Mouse (Mus musculus): ENCODE measurements around the gene Adora2b. TPM values are rescaled to one million over a fixed set of nuclear protein-coding genes. Genes with fewer than 3 reads are reported as not detected.
"Not testable (repeated sequence)": the region's sequence is repeated elsewhere in the genome, so short reads cannot be mapped to it uniquely, and the experiment has no call there.

Adora2b gene
- polyA plus RNA-seq, 1 experiment = not detected

- Histone ChIP-seq H3K27ac (replicated peaks; ENCODE audit: low read depth, low read length) (peak within 1 kb of the TSS; percentile 82), H3K4me3 (ENCODE audit: insufficient read depth, low read depth, low read length) (peak within 1 kb of the TSS; percentile 96), H3K4me1 (ENCODE audit: control insufficient read depth, insufficient read depth, insufficient read length, low read length) (no peaks in the 10 kb centered on the region)
These were observed 32.2 kb downstream of the Adora2b start, which contains the start of the genes Zswim7 and Ttc19 for GRCm38 (mm10) chr11:62280675-62281600. Gene Zswim7, minus strand, starts transcription at chr11:62281375. Gene Ttc19, plus strand, starts transcription at chr11:62281473.

DNA sequence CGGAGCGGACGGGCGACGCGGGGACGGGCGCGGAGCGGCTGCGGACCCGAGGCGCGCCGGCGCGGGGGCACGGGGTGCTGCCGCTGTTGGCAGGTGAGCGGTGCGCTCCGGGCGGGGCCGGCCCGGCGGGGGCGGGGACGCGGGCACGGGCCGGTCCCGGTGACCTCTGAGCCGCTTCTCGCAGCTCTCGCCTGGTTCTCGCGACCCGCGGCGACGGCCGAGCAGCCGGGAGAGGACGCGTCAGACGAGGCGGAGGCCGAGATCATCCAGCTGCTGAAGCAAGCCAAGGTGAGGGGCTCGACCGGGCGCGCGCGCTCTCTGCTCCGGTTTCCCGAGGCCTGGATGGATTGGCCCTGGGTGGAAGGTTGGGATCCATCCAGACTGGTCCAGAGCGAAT lies 32.8 kb downstream of the Adora2b start:
- H3K4me1 ChIP-seq (ENCODE audit: control insufficient read depth, insufficient read depth, insufficient read length, low read length) = no peaks in the 10 kb centered on the region
- H3K27ac ChIP-seq (replicated peaks; ENCODE audit: low read depth, low read length) = peak overlapping the region; percentile 82

DNA sequence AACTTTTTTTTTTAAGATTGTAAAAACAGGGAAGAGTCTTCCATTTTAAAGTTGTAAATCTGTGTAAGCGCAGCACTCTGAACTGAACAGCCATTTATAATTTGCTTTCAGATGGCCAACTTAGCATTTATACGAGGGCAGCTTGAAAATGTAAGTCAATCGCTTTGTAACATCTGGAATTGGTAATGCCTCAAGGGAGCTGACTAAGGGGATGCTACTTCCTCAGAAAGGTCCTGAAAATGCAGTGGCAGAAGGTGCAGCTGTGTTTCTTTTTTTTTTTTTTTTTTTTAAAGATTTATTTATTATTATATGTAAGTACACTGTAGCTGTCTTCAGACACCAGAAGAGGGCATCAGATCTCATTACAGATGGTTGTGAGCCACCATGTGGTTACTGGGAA lies 35.2 kb downstream of the Adora2b start:
- H3K27ac ChIP-seq (replicated peaks; ENCODE audit: low read depth, low read length); H3K4me1 ChIP-seq (ENCODE audit: control insufficient read depth, insufficient read depth, insufficient read length, low read length): not testable (repeated sequence)

More for the DNA sequence above, 32.8 kb downstream of the Adora2b start:
- H3K4me3 ChIP-seq (ENCODE audit: insufficient read depth, low read depth, low read length) = peak overlapping the region; percentile 96

DNA sequence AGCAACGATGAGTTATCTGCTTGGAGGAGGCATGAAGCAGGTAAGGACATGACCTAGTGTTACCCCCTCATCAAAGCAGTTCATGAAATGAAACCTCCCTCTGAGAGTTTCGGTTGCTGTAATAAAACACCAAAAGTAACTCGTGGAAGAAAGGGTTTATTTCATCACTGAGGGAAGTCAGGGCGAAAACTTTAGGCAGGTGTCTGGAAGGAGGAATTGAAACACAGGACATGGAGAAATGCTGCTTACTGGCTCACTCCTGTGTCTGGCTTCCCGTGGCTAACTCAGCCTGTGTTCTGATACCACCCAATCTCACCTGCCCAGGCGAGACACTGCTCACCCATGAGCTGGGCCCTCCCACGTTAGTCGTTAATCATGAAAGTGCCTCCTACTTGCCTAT lies 36.2 kb downstream of the Adora2b start:
- H3K4me1 ChIP-seq (ENCODE audit: control insufficient read depth, insufficient read depth, insufficient read length, low read length) = no peaks in the 10 kb centered on the region
- H3K4me3 ChIP-seq (ENCODE audit: insufficient read depth, low read depth, low read length) = no peak overlapping the region
- H3K27ac ChIP-seq (replicated peaks; ENCODE audit: low read depth, low read length) = no peak overlapping the region

More for the DNA sequence above, 35.2 kb downstream of the Adora2b start:
- not testable (repeated sequence) for H3K4me3 ChIP-seq (ENCODE audit: insufficient read depth, low read depth, low read length)

- Histone ChIP-seq H3K4me3 (ENCODE audit: insufficient read depth, low read depth, low read length) (no peak overlapping the region), H3K27ac (replicated peaks; ENCODE audit: low read depth, low read length) (no peak overlapping the region), H3K4me1 (ENCODE audit: control insufficient read depth, insufficient read depth, insufficient read length, low read length) (no peaks in the 10 kb centered on the region)
These were observed 38.9 kb downstream of the Adora2b start for GRCm38 (mm10) chr11:62287700-62288099.

DNA sequence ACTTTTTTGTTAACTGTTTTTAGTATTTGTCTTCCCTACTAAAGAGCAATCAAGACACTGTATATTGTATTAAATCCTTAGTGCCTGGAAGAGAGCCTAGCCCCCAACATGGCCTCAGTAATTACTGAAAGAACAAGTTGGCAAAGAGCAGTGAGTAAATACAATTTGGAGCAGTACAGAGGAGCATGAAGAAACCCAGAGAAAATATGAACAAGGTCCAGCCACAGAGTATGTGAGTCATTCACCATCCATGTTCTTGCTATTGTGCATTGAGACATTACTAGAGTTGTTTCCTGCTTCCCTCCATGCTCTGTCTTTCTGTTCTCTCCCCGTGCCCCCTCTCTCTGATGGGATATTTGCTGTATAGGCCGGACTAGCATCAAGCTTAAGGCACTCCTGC lies 45.3 kb downstream of the Adora2b start:
- Histone ChIP-seq H3K4me1 (ENCODE audit: control insufficient read depth, insufficient read depth, insufficient read length, low read length) (no peaks in the 10 kb centered on the region), H3K4me3 (ENCODE audit: insufficient read depth, low read depth, low read length) (no peak overlapping the region), H3K27ac (replicated peaks; ENCODE audit: low read depth, low read length) (no peak overlapping the region)

- Histone ChIP-seq H3K4me3 (ENCODE audit: insufficient read depth, low read depth, low read length) (no peak overlapping the region), H3K4me1 (ENCODE audit: control insufficient read depth, insufficient read depth, insufficient read length, low read length) (no peaks in the 10 kb centered on the region), H3K27ac (replicated peaks; ENCODE audit: low read depth, low read length) (no peak overlapping the region)
These were observed 50.1 kb downstream of the Adora2b start for GRCm38 (mm10) chr11:62298883-62299282.

DNA sequence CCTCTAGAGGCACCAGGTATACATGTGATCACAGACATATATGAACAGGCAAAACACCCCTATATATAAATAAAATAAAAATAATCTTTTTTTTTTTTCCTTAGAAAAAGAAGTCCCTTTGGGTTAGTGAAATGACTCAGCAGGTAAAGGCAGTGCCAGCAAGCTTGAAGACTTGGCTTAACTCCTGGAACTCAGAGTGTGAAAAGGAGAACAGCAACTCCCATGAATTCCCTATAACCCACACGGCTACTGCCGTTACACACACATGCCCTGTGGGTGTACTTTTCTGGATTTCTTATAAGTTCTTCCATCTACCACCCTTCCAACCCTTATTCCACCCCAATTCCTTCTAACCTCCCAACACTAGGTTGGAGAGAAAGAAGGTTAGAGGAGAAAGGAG lies 57.1 kb downstream of the Adora2b start:
- H3K27ac ChIP-seq (replicated peaks; ENCODE audit: low read depth, low read length) = peak overlapping the region; percentile 67
- H3K4me1 ChIP-seq (ENCODE audit: control insufficient read depth, insufficient read depth, insufficient read length, low read length) = no peaks in the 10 kb centered on the region
- no peak overlapping the region for H3K4me3 ChIP-seq (ENCODE audit: insufficient read depth, low read depth, low read length)

GRCm38 (mm10) chr11:62309296-62309695 lies 60.5 kb downstream of the Adora2b start:
- Histone ChIP-seq H3K4me3 (ENCODE audit: insufficient read depth, low read depth, low read length) (no peak overlapping the region), H3K4me1 (ENCODE audit: control insufficient read depth, insufficient read depth, insufficient read length, low read length) (no peaks in the 10 kb centered on the region), H3K27ac (replicated peaks; ENCODE audit: low read depth, low read length) (no peak overlapping the region)

DNA sequence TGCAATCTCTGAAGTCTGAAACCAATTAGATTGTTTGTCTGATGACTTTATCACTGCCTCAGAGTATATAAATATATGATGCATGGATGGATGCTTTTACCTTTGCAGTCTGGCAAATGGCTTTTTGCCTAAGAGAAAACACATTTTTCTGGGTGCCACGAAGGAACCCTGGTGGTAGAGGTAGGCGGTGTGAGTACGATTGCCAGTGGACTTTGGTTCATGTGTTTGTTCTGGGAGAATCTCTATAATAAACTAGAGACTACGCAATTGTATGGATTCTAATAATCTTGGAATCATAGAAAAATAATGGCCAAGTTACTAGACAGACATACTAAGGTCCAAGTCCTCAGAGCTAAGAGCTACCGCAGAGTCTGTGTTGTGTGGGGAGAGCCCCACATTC lies 66.2 kb downstream of the Adora2b start:
- Histone ChIP-seq H3K27ac (replicated peaks; ENCODE audit: low read depth, low read length) (no peak overlapping the region), H3K4me1 (ENCODE audit: control insufficient read depth, insufficient read depth, insufficient read length, low read length) (no peaks in the 10 kb centered on the region), H3K4me3 (ENCODE audit: insufficient read depth, low read depth, low read length) (no peak overlapping the region)

Other genes with a start within 250 kb of the Adora2b start
- 37.5 TPM in 2 replicates for gene Zswim7, start 32.4 kb downstream of the Adora2b start, polyA plus RNA-seq (2012; ENCODE audit: insufficient read depth, insufficient read length, missing spikeins)
- 35.1 and 37.8 TPM in 2 replicates for gene Ttc19, start 32.5 kb downstream of the Adora2b start, polyA plus RNA-seq (2012; ENCODE audit: insufficient read depth, insufficient read length, missing spikeins)
- gene Pigl, start 209.5 kb downstream of the Adora2b start, polyA plus RNA-seq (2012; ENCODE audit: insufficient read depth, insufficient read length, missing spikeins) = 4.2 and 4.7 TPM in 2 replicates
- 78.8 and 119 TPM in 2 replicates for gene Ncor1, start 209.6 kb downstream of the Adora2b start, polyA plus RNA-seq (2012; ENCODE audit: insufficient read depth, insufficient read length, missing spikeins)

Data from brown adipose tissue, adult 24 weeks (tissue).